18 mouse cellular contexts compared by ENCODE assay signal in the genomic region with DNA sequence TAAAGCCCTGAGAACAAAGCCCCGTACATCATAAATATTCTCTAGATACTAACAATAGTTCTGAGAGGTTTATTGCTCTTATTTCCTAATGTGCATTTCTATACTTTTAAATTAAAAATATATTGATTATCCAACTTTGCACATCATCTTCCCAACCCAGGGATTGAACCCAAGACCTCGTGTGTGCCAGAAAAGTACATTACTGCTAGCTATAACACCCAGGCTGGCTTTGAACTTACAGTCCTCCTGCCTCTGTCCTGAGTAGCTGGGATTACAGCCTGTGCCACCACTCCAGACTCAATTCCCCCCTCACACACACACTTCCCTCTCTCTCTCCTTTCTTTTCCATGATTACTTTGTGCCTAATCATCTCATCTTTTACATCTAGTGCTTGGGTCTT. TPM values are rescaled to one million over a fixed set of nuclear protein-coding genes. Genes with fewer than 3 reads are reported as not detected.
"Had no signal": no experiment of that assay in that cellular context is flagged by ENCODE, and none has a peak within 500 bp of the region (broad histone marks: within the 10 kb centered on the region; RNA-seq: fewer than 3 reads in every experiment).

No protein-coding gene starts in this region.

- DNase-seq: retina, postnatal 1 day; right cerebral cortex, adult 18-20 months; right cerebral cortex, postnatal 14 days; right cerebral cortex, postnatal 25 days; right cerebral cortex, postnatal 4 days; spleen, adult 18-20 months; thymus, adult 18-20 months; thymus, adult 2 months; thymus, postnatal 14 days; thymus, postnatal 25 days; thymus, postnatal 36 days; thymus, postnatal 4 days had no signal

- H3K36me3 ChIP-seq: stomach, embryonic 15.5 days had no signal

- H3K9me3 ChIP-seq: neural tube, embryonic 13.5 days; neural tube, embryonic 15.5 days; stomach, embryonic 15.5 days had no signal

- H3K4me2 ChIP-seq: neural tube, embryonic 13.5 days; neural tube, embryonic 15.5 days; stomach, embryonic 15.5 days had no signal

- H3K4me3 ChIP-seq: neural tube, embryonic 13.5 days; neural tube, embryonic 15.5 days; stomach, embryonic 15.5 days had no signal

- H3K27ac ChIP-seq: neural tube, embryonic 13.5 days; neural tube, embryonic 15.5 days; stomach, embryonic 15.5 days; stomach, postnatal 0 days had no signal

- H3K27me3 ChIP-seq: neural tube, embryonic 13.5 days; neural tube, embryonic 15.5 days had no signal

- H3K9ac ChIP-seq: neural tube, embryonic 13.5 days; neural tube, embryonic 15.5 days; stomach, embryonic 15.5 days had no signal

RNA-seq across cellular contexts. Expression of gene Gpr75, which starts 3.0 kb away (rescaled TPM):
- total RNA-seq: neutrophil, adult 5-6 weeks had no signal
- polyA plus RNA-seq: thymus, postnatal 0 days had no signal
